Mouse (Mus musculus) G1E-ER4 (cell line): Measurements from ENCODE around the gene Sdk2. TPM values are rescaled to one million over a fixed set of nuclear protein-coding genes. Genes with fewer than 3 reads are reported as not detected.

Experiments used
- GATA1 ChIP-seq: IDR thresholded peaks from one replicate; pipeline ENCODE4 v1.8.0; 2012; ENCODE audit warnings: low read length, inconsistent platforms
- polyA plus RNA-seq: library from polyadenylated mRNA; stranded (reverse); fragments of >175 nt; gene quantifications from 2 replicates; pipeline ENCODE4 v1.2.3, GENCODE M21; 2012

Sdk2 gene
- polyA plus RNA-seq, 1 experiment, result 0.01 TPM

GRCm38 (mm10) chr11:113764132-113764849 is 302.6 kb downstream of the Sdk2 start:
- no peak for TF ChIP-seq GATA1

- TF ChIP-seq GATA1, result no peak
These were observed 303.4 kb downstream of the Sdk2 start for GRCm38 (mm10) chr11:113763449-113763848.

GRCm38 (mm10) chr11:113762136-113762797 is 304.6 kb downstream of the Sdk2 start:
- no peak for TF ChIP-seq GATA1

GRCm38 (mm10) chr11:113761646-113762045 is 305.2 kb downstream of the Sdk2 start:
- no peak for TF ChIP-seq GATA1

GRCm38 (mm10) chr11:113760476-113760875 is 306.4 kb downstream of the Sdk2 start:
- TF ChIP-seq GATA1, result no peak

- no peak for TF ChIP-seq GATA1
These were observed 308.0 kb downstream of the Sdk2 start for GRCm38 (mm10) chr11:113758851-113759250.

- TF ChIP-seq GATA1, result no peak
These were observed 310.3 kb downstream of the Sdk2 start for GRCm38 (mm10) chr11:113756578-113756977.

- TF ChIP-seq GATA1, result no peak
These were observed 311.0 kb downstream of the Sdk2 start for GRCm38 (mm10) chr11:113755878-113756277.

- TF ChIP-seq GATA1, result no peak
These were observed 312.0 kb downstream of the Sdk2 start for GRCm38 (mm10) chr11:113754845-113755244.

- TF ChIP-seq GATA1, result no peak
These were observed 314.0 kb downstream of the Sdk2 start for GRCm38 (mm10) chr11:113752685-113753430.

GRCm38 (mm10) chr11:113752158-113752661 is 314.6 kb downstream of the Sdk2 start:
- no peak for TF ChIP-seq GATA1

GRCm38 (mm10) chr11:113751484-113752084 is 315.3 kb downstream of the Sdk2 start, which contains the start of gene Cdc42ep4:
Cdc42ep4 (minus strand) TSS chr11:113751881.
- TF ChIP-seq GATA1, result no peak

GRCm38 (mm10) chr11:113750571-113751483 is 316.0 kb downstream of the Sdk2 start:
- TF ChIP-seq GATA1, result no peak

GRCm38 (mm10) chr11:113749749-113750351 is 317.0 kb downstream of the Sdk2 start:
- peak; percentile 80 for TF ChIP-seq GATA1
